Mouse (Mus musculus) liver, embryonic 11.5 days (tissue): ENCODE data around the gene Mib2. TPM values are rescaled to one million over a fixed set of nuclear protein-coding genes. Genes with fewer than 3 reads are reported as not detected.
A peak's percentile ranks its signal among the peaks of the same experiment; 100 is the strongest.
"Not testable (repeated sequence)": the region's sequence is repeated elsewhere in the genome, so short reads cannot be mapped to it uniquely, and the experiment has no call there.

Experiments used
- ATAC-seq: fragments of 200-750 bp; cut with Nextera tagmentation; replicated peaks from 2 replicates; pipeline ENCODE4 v1.8.0; 2017; ENCODE audit warnings: moderate number of reproducible peaks, mild to moderate bottlenecking, moderate TSS enrichment, moderate library complexity; ENCODE audit not compliant: low FRiP score
- DNase-seq: peaks from one replicate; pipeline ENCODE4 v3.0.0-alpha.2; 2017; ENCODE audit warnings: low spot score
- H3K27ac ChIP-seq: fragments of 300-500 bp; sonication (generic); 2 replicates; pipeline ENCODE4 v1.5.1; 2014; ENCODE audit warnings: mild to moderate bottlenecking, low read depth, low read length, control low read depth
- H3K27me3 ChIP-seq: fragments of 300-500 bp; sonication (generic); replicated peaks from 2 replicates; pipeline ENCODE4 v1.6.1; 2014; ENCODE audit warnings: low read length, mixed read lengths; ENCODE audit not compliant: control insufficient read depth, insufficient read depth
- H3K36me3 ChIP-seq: fragments of 300-500 bp; sonication (generic); 2 replicates; pipeline ENCODE4 v1.6.1; 2014; ENCODE audit warnings: mild to moderate bottlenecking, low read length, moderate library complexity, mixed read lengths; ENCODE audit not compliant: control insufficient read depth, insufficient read depth
- H3K4me1 ChIP-seq: fragments of 300-500 bp; sonication (generic); replicated peaks from 2 replicates; pipeline ENCODE4 v1.6.1; 2014; ENCODE audit warnings: low read length, mixed read lengths; ENCODE audit not compliant: control insufficient read depth, insufficient read depth
- H3K4me2 ChIP-seq: fragments of 300-500 bp; sonication (generic); 2 replicates; pipeline ENCODE4 v1.6.1; 2014; ENCODE audit warnings: mild to moderate bottlenecking, control low read depth, moderate library complexity
- H3K4me3 ChIP-seq: fragments of 300-500 bp; sonication (generic); 2 replicates; pipeline ENCODE4 v1.5.1; 2014; ENCODE audit warnings: low read depth, low read length, control low read depth
- H3K9ac ChIP-seq: fragments of 300-500 bp; sonication (generic); 2 replicates; pipeline ENCODE4 v1.6.1; 2014; ENCODE audit warnings: low read depth, low read length, control low read depth
- H3K9me3 ChIP-seq: fragments of 300-500 bp; sonication (generic); 2 replicates; pipeline ENCODE4 v1.6.1; 2016; ENCODE audit warnings: low read length, inconsistent platforms, mixed read lengths; ENCODE audit not compliant: control insufficient read depth
- WGBS: fragments of 180-500 bp; shearing (Covaris S2); extraction: QIAGEN DNeasy Blood & Tissue Kit; methylation state at CpG from one replicate; pipeline ENCODE4 v1.1.7; 2014; 5-methylcytosine and 5-hydroxymethylcytosine counted together
- polyA plus RNA-seq: library from polyadenylated mRNA; unstranded; fragments of >200 nt; fragmentation: Nextera tagmentation; extraction: Ambion mirVana; gene quantifications from 2 replicates; pipeline ENCODE4 v1.2.1, GENCODE M21; 2014

Gene Mib2
- polyA plus RNA-seq, 1 experiment from 2014 or later: 12.2 TPM

- not testable (repeated sequence) for DNase-seq, H3K4me3 ChIP-seq, H3K9ac ChIP-seq, H3K4me2 ChIP-seq, H3K27me3 ChIP-seq, H3K27ac ChIP-seq, H3K36me3 ChIP-seq, ATAC-seq, H3K9me3 ChIP-seq, H3K4me1 ChIP-seq
- 87% methylated on average over 15 of the region's 19 CpGs for WGBS
Observed at GRCm38 (mm10) chr4:155683670-155684277, 14.8 kb upstream of the Mib2 start.

- 82% methylated on average over 2 of the region's 2 CpGs for WGBS
Observed at GRCm38 (mm10) chr4:155675991-155676390, 7.0 kb upstream of the Mib2 start.

GRCm38 (mm10) chr4:155672082-155672481 is 3.1 kb upstream of the Mib2 start:
- H3K36me3 ChIP-seq: no peaks in the 10 kb centered on the region

More at GRCm38 (mm10) chr4:155675991-155676390, 7.0 kb upstream of the Mib2 start:
- H3K9me3 ChIP-seq: no peaks in the 10 kb centered on the region
- DNase-seq (no peak), ATAC-seq (no peak)
- no peaks in the 10 kb centered on the region for H3K4me1 ChIP-seq
- H3K4me2 ChIP-seq: no peak overlapping the region
- no peak overlapping the region for H3K27ac ChIP-seq
- no peak overlapping the region for H3K9ac ChIP-seq
- no peaks in the 10 kb centered on the region for H3K36me3 ChIP-seq
- no peaks in the 10 kb centered on the region for H3K27me3 ChIP-seq
- no peak overlapping the region for H3K4me3 ChIP-seq

GRCm38 (mm10) chr4:155670236-155670635 is 1.2 kb upstream of the Mib2 start:
- H3K9me3 ChIP-seq, ATAC-seq, H3K4me1 ChIP-seq, H3K4me3 ChIP-seq, H3K36me3 ChIP-seq, H3K9ac ChIP-seq, H3K27me3 ChIP-seq, H3K27ac ChIP-seq, H3K4me2 ChIP-seq, DNase-seq: not testable (repeated sequence)
- WGBS: 64% methylated on average over 4 of the region's 4 CpGs

More at GRCm38 (mm10) chr4:155672082-155672481, 3.1 kb upstream of the Mib2 start:
- H3K4me3 ChIP-seq: no peak overlapping the region
- no peaks in the 10 kb centered on the region for H3K27me3 ChIP-seq
- DNase-seq: no peak
- H3K9ac ChIP-seq: no peak overlapping the region
- H3K27ac ChIP-seq: no peak overlapping the region
- no peak for ATAC-seq
- H3K9me3 ChIP-seq: no peaks in the 10 kb centered on the region
- no peak overlapping the region for H3K4me2 ChIP-seq
- H3K4me1 ChIP-seq: peaks cover 6% of the 10 kb centered on the region
- WGBS: 58% methylated on average over 2 of the region's 2 CpGs

GRCm38 (mm10) chr4:155669598-155670075 is 639 bp upstream of the Mib2 start:
- Histone ChIP-seq H3K9ac (0 out of 2 replicates have a peak overlapping the region, but pooled peaks have one; percentile 38), H3K4me2 (peak overlapping the region; percentile 72), H3K36me3 (no peaks in the 10 kb centered on the region), H3K27me3 (no peaks in the 10 kb centered on the region), H3K4me3 (peak overlapping the region; percentile 89), H3K4me1 (peaks cover 6% of the 10 kb centered on the region), H3K27ac (no peak overlapping the region), H3K9me3 (no peaks in the 10 kb centered on the region)
- DNase-seq: no peak
- WGBS: 1% methylated on average over 8 of the region's 8 CpGs
- ATAC-seq: peak; percentile 6; the same call in 1 of the 2 replicates

- Histone ChIP-seq H3K9ac (no peak overlapping the region), H3K36me3 (no peaks in the 10 kb centered on the region), H3K4me3 (no peak overlapping the region), H3K4me2 (no peak overlapping the region), H3K27me3 (no peaks in the 10 kb centered on the region), H3K9me3 (no peaks in the 10 kb centered on the region), H3K27ac (no peak overlapping the region), H3K4me1 (peaks cover 6% of the 10 kb centered on the region)
- DNase-seq: no peak
- no peak for ATAC-seq
Observed at GRCm38 (mm10) chr4:155666903-155667302, 2.1 kb downstream of the Mib2 start.

- H3K4me1 ChIP-seq: no peaks in the 10 kb centered on the region
- WGBS: 82% methylated on average over 12 of the region's 12 CpGs
- H3K9me3 ChIP-seq: no peaks in the 10 kb centered on the region
- no peak overlapping the region for H3K4me2 ChIP-seq
- DNase-seq: no peak
- H3K36me3 ChIP-seq: no peaks in the 10 kb centered on the region; the same call in 1 of the 2 replicates
- H3K9ac ChIP-seq: no peak overlapping the region
- no peak overlapping the region for H3K27ac ChIP-seq
- H3K27me3 ChIP-seq: peaks cover 5% of the 10 kb centered on the region; the same call in 1 of the 2 replicates
- no peak overlapping the region for H3K4me3 ChIP-seq
- no peak for ATAC-seq
Observed at GRCm38 (mm10) chr4:155660641-155661040, 8.4 kb downstream of the Mib2 start.

GRCm38 (mm10) chr4:155658961-155659360 is 10.0 kb downstream of the Mib2 start:
- Histone ChIP-seq H3K36me3 (no peaks in the 10 kb centered on the region; the same call in 1 of the 2 replicates), H3K4me3 (no peak overlapping the region), H3K27ac (no peak overlapping the region), H3K9ac (no peak overlapping the region), H3K4me2 (no peak overlapping the region), H3K4me1 (peaks cover 10% of the 10 kb centered on the region), H3K9me3 (no peaks in the 10 kb centered on the region), H3K27me3 (peaks cover 19% of the 10 kb centered on the region)
- DNase-seq (no peak), ATAC-seq (no peak)
- 84% methylated on average over 10 of the region's 10 CpGs for WGBS

- H3K36me3 ChIP-seq: no peaks in the 10 kb centered on the region; the same call in 1 of the 2 replicates
- H3K9ac ChIP-seq: no peak overlapping the region
- H3K4me1 ChIP-seq: peaks cover 28% of the 10 kb centered on the region
- no peak overlapping the region for H3K4me2 ChIP-seq
- H3K9me3 ChIP-seq: no peaks in the 10 kb centered on the region
- no peak overlapping the region for H3K27ac ChIP-seq
- 89% methylated on average over 13 of the region's 13 CpGs for WGBS
- DNase-seq (no peak), ATAC-seq (no peak)
- H3K4me3 ChIP-seq: no peak overlapping the region
- H3K27me3 ChIP-seq: peaks cover 46% of the 10 kb centered on the region
Observed at GRCm38 (mm10) chr4:155656214-155656751, 12.7 kb downstream of the Mib2 start.
